Mouse (Mus musculus) E14TG2a.4 (cell line): ENCODE data around the gene Fam227a.

Source experiments
- CTCF ChIP-seq: conservative IDR thresholded peaks from 2 replicates; pipeline ENCODE4 v1.5.1; 2014; ENCODE audit warnings: low read length
- POU5F1 ChIP-seq: IDR thresholded peaks from 2 replicates; pipeline ENCODE4 v1.6.1; 2014; ENCODE audit warnings: low read length, borderline replicate concordance

GRCm38 (mm10) chr15:79692334-79692733 lies 33.6 kb upstream of the Fam227a start:
- TF ChIP-seq CTCF = no peak
- TF ChIP-seq POU5F1 = no peak
